Mouse (Mus musculus) heart, embryonic 10.5 days (tissue): Measurements from ENCODE around the gene Mthfr. TPM values are rescaled to one million over a fixed set of nuclear protein-coding genes. Genes with fewer than 3 reads are reported as not detected.

Source experiments
- DNase-seq: peaks from one replicate; pipeline ENCODE4 v3.0.0-alpha.2; 2017; ENCODE audit warnings: low spot score
- H3K27ac ChIP-seq: fragments of 300-500 bp; sonication (generic); 2 replicates; pipeline ENCODE4 v1.5.1; 2016; ENCODE audit warnings: mild to moderate bottlenecking
- H3K27me3 ChIP-seq: fragments of 300-500 bp; sonication (generic); 2 replicates; pipeline ENCODE4 v1.6.1; 2016; ENCODE audit warnings: mild to moderate bottlenecking; ENCODE audit not compliant: poor library complexity, insufficient read depth, severe bottlenecking
- H3K36me3 ChIP-seq: fragments of 300-500 bp; sonication (generic); 2 replicates; pipeline ENCODE4 v1.6.1; 2016; ENCODE audit warnings: mild to moderate bottlenecking, moderate library complexity
- H3K4me1 ChIP-seq: fragments of 300-500 bp; sonication (generic); 2 replicates; pipeline ENCODE4 v1.6.1; 2016; ENCODE audit warnings: mild to moderate bottlenecking
- H3K4me3 ChIP-seq: fragments of 300-500 bp; sonication (generic); 2 replicates; pipeline ENCODE4 v1.5.1; 2016; ENCODE audit warnings: mild to moderate bottlenecking, moderate library complexity
- H3K9me3 ChIP-seq: fragments of 300-500 bp; sonication (generic); 2 replicates; pipeline ENCODE4 v1.6.1; 2016; ENCODE audit warnings: mild to moderate bottlenecking, moderate library complexity
- WGBS: fragments of 180-500 bp; shearing (Covaris S2); methylation state at CpG from one replicate; pipeline ENCODE4 v1.1.7; 2016; 5-methylcytosine and 5-hydroxymethylcytosine counted together
- polyA plus RNA-seq: library from polyadenylated mRNA; unstranded; fragments of >200 nt; fragmentation: Nextera tagmentation; extraction: Ambion mirVana; gene quantifications from 2 replicates; pipeline ENCODE4 v1.2.1, GENCODE M21; 2016

Mthfr gene
- polyA plus RNA-seq, 1 experiment from 2014 or later: 15.6 TPM

DNA sequence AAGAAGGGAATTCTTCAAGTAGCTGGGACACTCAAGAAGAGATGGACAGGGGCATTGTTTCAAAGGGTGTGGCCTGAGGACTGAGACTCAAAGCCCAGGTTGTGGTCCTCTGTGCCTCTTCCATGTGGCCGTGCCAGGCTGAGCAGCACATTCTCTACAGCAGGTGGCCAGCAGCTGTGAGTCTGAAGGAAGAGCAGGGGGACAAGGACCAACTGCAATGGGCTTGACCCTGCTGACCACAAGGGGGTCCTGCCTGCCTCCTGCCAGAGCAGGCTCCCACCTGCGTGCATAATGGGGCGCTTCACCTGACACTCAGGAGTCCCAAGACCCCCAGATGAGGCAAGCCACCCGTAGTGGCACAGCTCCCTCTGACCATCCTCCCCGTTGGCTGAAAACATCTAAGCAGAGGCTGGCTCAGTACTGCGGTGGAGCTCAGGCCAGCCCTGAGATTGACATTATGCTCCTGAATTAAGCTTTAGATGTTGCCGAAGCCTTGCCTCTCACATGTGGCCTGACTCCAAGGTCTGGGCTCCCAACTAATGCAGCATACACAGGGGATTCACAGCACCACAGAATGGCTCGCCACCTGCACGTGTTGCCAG is 19.4 kb downstream of the Mthfr start:
- 90% methylated on average over 9 of the region's 9 CpGs for WGBS
- peaks cover 57% of the 10 kb centered on the region for H3K36me3 ChIP-seq
- peaks cover 10% of the 10 kb centered on the region for H3K4me1 ChIP-seq
- H3K9me3 ChIP-seq: no peaks in the 10 kb centered on the region
- H3K27me3 ChIP-seq: no peaks in the 10 kb centered on the region
- DNase-seq: no peak
- H3K4me3 ChIP-seq: no peak overlapping the region
- no peak overlapping the region for H3K27ac ChIP-seq

GRCm38 (mm10) chr4:148058993-148059392 is 20.1 kb downstream of the Mthfr start:
- peaks cover 50% of the 10 kb centered on the region for H3K36me3 ChIP-seq
- H3K27me3 ChIP-seq: no peaks in the 10 kb centered on the region
- DNase-seq: no peak
- H3K27ac ChIP-seq: no peak overlapping the region
- WGBS: 90% methylated on average over 6 of the region's 6 CpGs
- H3K9me3 ChIP-seq: no peaks in the 10 kb centered on the region
- peaks cover 11% of the 10 kb centered on the region for H3K4me1 ChIP-seq
- no peak overlapping the region for H3K4me3 ChIP-seq

GRCm38 (mm10) chr4:148060120-148061085 is 21.5 kb downstream of the Mthfr start:
- no peaks in the 10 kb centered on the region for H3K9me3 ChIP-seq
- WGBS: 50% methylated on average over 13 of the region's 13 CpGs
- H3K27me3 ChIP-seq: peaks cover 10% of the 10 kb centered on the region; the same call in 1 of the 2 replicates
- H3K4me1 ChIP-seq: peaks cover 20% of the 10 kb centered on the region
- DNase-seq: no peak
- H3K4me3 ChIP-seq: no peak overlapping the region
- H3K36me3 ChIP-seq: peaks cover 37% of the 10 kb centered on the region
- no peak overlapping the region; the same call in 1 of the 2 replicates for H3K27ac ChIP-seq

DNA sequence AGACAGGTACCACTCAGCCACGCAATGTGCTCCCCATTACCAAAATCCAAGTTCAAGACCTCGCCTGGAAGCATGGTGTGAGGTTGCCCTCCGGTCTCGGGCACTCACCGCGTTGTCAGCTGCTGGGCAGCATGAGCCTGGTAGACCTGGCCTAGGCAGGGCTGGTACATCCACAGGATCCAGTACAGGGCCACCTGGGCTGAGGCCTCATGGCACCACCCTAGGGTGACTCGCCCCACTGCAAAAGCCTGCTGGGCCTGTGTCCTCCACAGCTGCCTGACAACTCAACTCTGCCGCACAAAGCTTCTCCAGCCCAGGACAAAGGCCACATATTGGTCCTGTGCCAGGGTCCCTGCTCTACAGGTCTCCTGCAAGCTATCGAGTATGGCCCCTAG is 22.2 kb downstream of the Mthfr start:
- 87% methylated on average over 9 of the region's 9 CpGs for WGBS
- H3K27me3 ChIP-seq: peaks cover 11% of the 10 kb centered on the region; the same call in 1 of the 2 replicates

DNA sequence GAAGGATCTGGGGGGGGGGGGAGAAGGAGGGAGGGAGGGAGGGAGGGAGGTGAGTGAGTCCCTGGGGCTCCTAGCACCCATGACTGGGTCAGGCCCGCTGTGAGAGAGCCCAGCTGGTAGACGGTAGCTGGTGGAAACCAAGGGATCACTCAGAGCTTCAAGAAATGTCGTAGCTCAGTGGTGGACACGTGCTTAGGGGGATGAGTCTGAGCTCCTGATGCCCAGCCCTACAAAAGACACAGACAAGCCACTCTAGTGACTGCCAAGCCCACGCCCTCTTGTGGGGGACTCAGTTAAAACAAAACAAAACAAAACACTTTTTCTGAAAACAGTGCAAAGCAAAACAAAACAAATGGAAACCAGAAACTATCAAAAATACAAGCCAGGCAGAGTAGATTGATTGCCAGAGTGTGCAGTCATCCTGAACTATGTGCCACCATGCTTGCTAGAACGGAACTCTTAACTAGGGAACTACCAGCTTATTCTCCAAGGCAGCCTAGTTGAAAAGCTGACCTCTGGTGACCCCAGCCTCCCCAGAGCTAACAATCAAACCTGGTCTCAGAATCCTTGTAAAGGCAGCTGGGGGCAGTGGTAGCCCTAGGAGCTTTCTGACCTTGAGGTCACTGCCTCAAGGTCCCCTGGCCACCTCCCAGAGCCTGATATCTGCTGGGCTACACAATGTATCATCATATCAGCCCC is 27.0 kb downstream of the Mthfr start:
- H3K27me3 ChIP-seq: peaks cover 16% of the 10 kb centered on the region; the same call in 1 of the 2 replicates
- 0 out of 2 replicates have a peak overlapping the region, but pooled peaks have one; percentile 0 for H3K27ac ChIP-seq

More for the DNA sequence above, 22.2 kb downstream of the Mthfr start:
- DNase-seq: no peak
- H3K36me3 ChIP-seq: peaks cover 30% of the 10 kb centered on the region
- no peak overlapping the region for H3K27ac ChIP-seq
- H3K4me3 ChIP-seq: no peak overlapping the region
- no peaks in the 10 kb centered on the region for H3K9me3 ChIP-seq
- H3K4me1 ChIP-seq: peaks cover 25% of the 10 kb centered on the region

DNA sequence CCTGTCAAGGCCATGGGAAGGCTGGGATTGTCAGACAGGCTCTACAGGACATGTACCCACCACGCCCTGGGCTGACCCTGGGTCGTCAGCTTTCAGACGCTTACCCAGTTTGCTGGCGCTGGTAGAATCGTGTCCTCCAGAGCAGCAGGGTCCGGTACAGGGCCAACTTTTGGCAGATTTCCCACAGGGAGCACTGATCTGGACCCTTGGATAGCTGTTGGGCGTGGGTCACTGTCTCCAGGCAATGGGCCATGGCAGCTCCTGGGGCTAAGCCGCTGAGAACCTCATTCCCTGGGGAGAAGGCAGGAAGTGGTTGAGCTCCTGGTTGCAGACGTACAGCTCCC is 27.5 kb downstream of the Mthfr start:
- H3K4me3 ChIP-seq: no peak overlapping the region
- no peaks in the 10 kb centered on the region for H3K9me3 ChIP-seq
- 61% methylated on average over 9 of the region's 9 CpGs for WGBS
- H3K27me3 ChIP-seq: peaks cover 19% of the 10 kb centered on the region; the same call in 1 of the 2 replicates
- DNase-seq: no peak
- no peaks in the 10 kb centered on the region for H3K36me3 ChIP-seq
- peaks cover 32% of the 10 kb centered on the region for H3K4me1 ChIP-seq
- H3K27ac ChIP-seq: 0 out of 2 replicates have a peak overlapping the region, but pooled peaks have one; percentile 0

More for the DNA sequence above, 27.0 kb downstream of the Mthfr start:
- H3K36me3 ChIP-seq: no peaks in the 10 kb centered on the region
- no peak for DNase-seq
- H3K9me3 ChIP-seq: no peaks in the 10 kb centered on the region
- H3K4me1 ChIP-seq: peaks cover 29% of the 10 kb centered on the region
- 50% methylated on average over 6 of the region's 6 CpGs for WGBS
- no peak overlapping the region for H3K4me3 ChIP-seq

- WGBS: 87% methylated on average over 8 of the region's 8 CpGs
Observed at GRCm38 (mm10) chr4:148067346-148067745, 28.5 kb downstream of the Mthfr start.

GRCm38 (mm10) chr4:148069602-148070218 is 30.8 kb downstream of the Mthfr start:
- H3K4me3 ChIP-seq: no peak overlapping the region
- no peak for DNase-seq
- H3K4me1 ChIP-seq: peaks cover 31% of the 10 kb centered on the region
- H3K27me3 ChIP-seq: peaks cover 15% of the 10 kb centered on the region; the same call in 1 of the 2 replicates
- 76% methylated on average over 9 of the region's 9 CpGs for WGBS
- no peak overlapping the region for H3K27ac ChIP-seq
- no peaks in the 10 kb centered on the region for H3K36me3 ChIP-seq
- no peaks in the 10 kb centered on the region for H3K9me3 ChIP-seq

More at GRCm38 (mm10) chr4:148067346-148067745, 28.5 kb downstream of the Mthfr start:
- H3K4me1 ChIP-seq: peaks cover 37% of the 10 kb centered on the region
- H3K9me3 ChIP-seq: no peaks in the 10 kb centered on the region
- no peak overlapping the region for H3K27ac ChIP-seq
- no peaks in the 10 kb centered on the region for H3K36me3 ChIP-seq
- H3K27me3 ChIP-seq: peaks cover 19% of the 10 kb centered on the region; the same call in 1 of the 2 replicates
- H3K4me3 ChIP-seq: no peak overlapping the region
- no peak for DNase-seq

- Histone ChIP-seq H3K27me3 (peaks cover 8% of the 10 kb centered on the region; the same call in 1 of the 2 replicates), H3K27ac (no peak overlapping the region)
- WGBS: 60% methylated on average over 5 of the region's 5 CpGs
Observed at GRCm38 (mm10) chr4:148071508-148071907, 32.6 kb downstream of the Mthfr start.

GRCm38 (mm10) chr4:148074521-148075189 is 35.8 kb downstream of the Mthfr start:
- Histone ChIP-seq H3K27ac (peak overlapping the region; percentile 42), H3K4me3 (peak overlapping the region; percentile 48), H3K9me3 (no peaks in the 10 kb centered on the region), H3K4me1 (peaks cover 15% of the 10 kb centered on the region), H3K36me3 (peaks cover 5% of the 10 kb centered on the region), H3K27me3 (peaks cover 4% of the 10 kb centered on the region; the same call in 1 of the 2 replicates)
- 47% methylated on average over 17 of the region's 17 CpGs for WGBS
- DNase-seq: no peak

More at GRCm38 (mm10) chr4:148071508-148071907, 32.6 kb downstream of the Mthfr start:
- Histone ChIP-seq H3K36me3 (no peaks in the 10 kb centered on the region), H3K9me3 (no peaks in the 10 kb centered on the region), H3K4me3 (no peak overlapping the region), H3K4me1 (peaks cover 21% of the 10 kb centered on the region)
- no peak for DNase-seq

- WGBS: 38% methylated on average over 21 of the region's 21 CpGs
- H3K4me3 ChIP-seq: peak overlapping the region; percentile 48
- H3K27me3 ChIP-seq: peaks cover 4% of the 10 kb centered on the region; the same call in 1 of the 2 replicates
- peaks cover 15% of the 10 kb centered on the region for H3K4me1 ChIP-seq
- no peak for DNase-seq
- H3K36me3 ChIP-seq: peaks cover 11% of the 10 kb centered on the region
- no peaks in the 10 kb centered on the region for H3K9me3 ChIP-seq
- H3K27ac ChIP-seq: peak overlapping the region; percentile 42
Observed at GRCm38 (mm10) chr4:148075259-148075658, 36.4 kb downstream of the Mthfr start.
